Mouse (Mus musculus) MEL (cell line): ENCODE measurements at regions not wholly inside any gene's neighbourhood (a gene's known extent, or its start where the extent isn't known, plus 50 kb on each side); places are given as distances from the start of the nearest gene placed in this dataset.

ENCODE experiments used
- DNase-seq: peaks from one replicate; pipeline ENCODE4 v3.0.0; 2011; ENCODE audit warnings: low read depth, low spot score
- H3K27ac ChIP-seq: 2 replicates; pipeline ENCODE4 v1.5.1; 2012; ENCODE audit warnings: low read depth, mild to moderate bottlenecking, control low read depth, low read length, moderate library complexity; ENCODE audit not compliant: control insufficient read depth
- H3K27me3 ChIP-seq, 2 experiments: fragments of 150-350 bp in 1 of 2; sonication (generic) in 1 of 2; 2 replicates each; pipeline ENCODE4 v1.6.1; 2012; ENCODE audit warnings: low read length in 2 of 2, mild to moderate bottlenecking in 2 of 2, improper control_type of control experiment in 1 of 2, moderate library complexity in 1 of 2; ENCODE audit not compliant: insufficient read depth in 2 of 2, control insufficient read depth in 1 of 2
- H3K36me3 ChIP-seq, 2 experiments: 2 replicates each; pipeline ENCODE4 v1.6.1; 2012 to 2014; ENCODE audit warnings: low read length in 2 of 2, improper control_type of control experiment in 1 of 2, inconsistent platforms in 1 of 2, mild to moderate bottlenecking in 1 of 2; ENCODE audit not compliant: insufficient read depth in 2 of 2, control insufficient read depth in 1 of 2
- H3K4me1 ChIP-seq, 2 experiments: fragments of 150-350 bp in 1 of 2; sonication (generic) in 1 of 2; 2 replicates each; pipeline ENCODE4 v1.6.1; 2012; ENCODE audit warnings: low read length in 2 of 2, improper control_type of control experiment in 1 of 2, mild to moderate bottlenecking in 1 of 2; ENCODE audit not compliant: insufficient read depth in 2 of 2, control insufficient read depth in 1 of 2
- H3K4me3 ChIP-seq, 2 experiments: fragments of 150-350 bp in 1 of 2; sonication (generic) in 1 of 2; 2 replicates each; pipeline ENCODE4 v1.5.1; 2012; ENCODE audit warnings: low read depth in 2 of 2, low read length in 2 of 2, mild to moderate bottlenecking in 2 of 2, moderate library complexity in 2 of 2, control low read depth in 1 of 2, improper control_type of control experiment in 1 of 2; ENCODE audit not compliant: control insufficient read depth in 1 of 2, insufficient read depth in 1 of 2
- H3K79me2 ChIP-seq: 2 replicates; pipeline ENCODE4 v1.6.1; 2012; ENCODE audit warnings: mild to moderate bottlenecking, low read length, moderate library complexity; ENCODE audit not compliant: control insufficient read depth, poor library complexity, insufficient read depth
- H3K9ac ChIP-seq: 2 replicates; pipeline ENCODE4 v1.6.1; 2012; ENCODE audit warnings: low read depth, mild to moderate bottlenecking, control low read depth, low read length, moderate library complexity; ENCODE audit not compliant: control insufficient read depth, poor library complexity, severe bottlenecking
- H3K9me3 ChIP-seq: fragments of 150-350 bp; sonication (generic); replicated peaks from 2 replicates; pipeline ENCODE4 v1.6.1; 2012; ENCODE audit warnings: mild to moderate bottlenecking, low read length, improper control_type of control experiment, moderate library complexity; ENCODE audit not compliant: insufficient read depth
- BHLHE40 ChIP-seq: IDR thresholded peaks from 2 replicates; pipeline ENCODE4 v1.6.1; 2012; ENCODE audit warnings: low read depth, mild to moderate bottlenecking, inconsistent platforms, low read length, improper control_type of control experiment, borderline replicate concordance
- CHD1 ChIP-seq: IDR thresholded peaks from 2 replicates; pipeline ENCODE4 v1.6.1; 2012; ENCODE audit warnings: low read depth, mild to moderate bottlenecking, inconsistent platforms, low read length, improper control_type of control experiment
- CHD2 ChIP-seq: IDR thresholded peaks from 2 replicates; pipeline ENCODE4 v1.6.1; 2011; ENCODE audit warnings: low read length, improper control_type of control experiment
- CTCF ChIP-seq, 3 experiments: IDR thresholded peaks in 2 of 3; conservative IDR thresholded peaks in 1 of 3; 2 replicates each; pipeline ENCODE4 v1.5.1; 2011 to 2012; ENCODE audit warnings: low read length in 3 of 3, low read depth in 2 of 3, mild to moderate bottlenecking in 2 of 3, improper control_type of control experiment in 1 of 3, inconsistent platforms in 1 of 3, mixed read lengths in 1 of 3, moderate library complexity in 1 of 3; ENCODE audit not compliant: control insufficient read depth in 1 of 3, insufficient read depth in 1 of 3, poor library complexity in 1 of 3, severe bottlenecking in 1 of 3
- E2F4 ChIP-seq: IDR thresholded peaks from 2 replicates; pipeline ENCODE4 v1.6.1; 2011; ENCODE audit warnings: low read depth, low read length, improper control_type of control experiment, borderline replicate concordance
- ELF1 ChIP-seq: IDR thresholded peaks from 2 replicates; pipeline ENCODE4 v1.6.1; 2014; ENCODE audit warnings: low read depth, mild to moderate bottlenecking, inconsistent platforms, low read length, improper control_type of control experiment, moderate library complexity
- EP300 ChIP-seq, 2 experiments: IDR thresholded peaks; 2 replicates each; pipeline ENCODE4 v1.6.1; 2011; ENCODE audit warnings: improper control_type of control experiment in 2 of 2, low read length in 2 of 2, low read depth in 1 of 2, mild to moderate bottlenecking in 1 of 2
- ETS1 ChIP-seq: IDR thresholded peaks from 2 replicates; pipeline ENCODE4 v1.6.1; 2012; ENCODE audit warnings: low read depth, mild to moderate bottlenecking, inconsistent platforms, low read length, improper control_type of control experiment, moderate library complexity
- GATA1 ChIP-seq: IDR thresholded peaks from 2 replicates; pipeline ENCODE4 v1.6.1; 2011; ENCODE audit warnings: low read depth, low read length, improper control_type of control experiment
- HCFC1 ChIP-seq: IDR thresholded peaks from 2 replicates; pipeline ENCODE4 v1.6.1; 2012; ENCODE audit warnings: low read depth, mild to moderate bottlenecking, inconsistent platforms, low read length, improper control_type of control experiment, moderate library complexity
- JUND ChIP-seq: IDR thresholded peaks from 2 replicates; pipeline ENCODE4 v1.6.1; 2011; ENCODE audit warnings: low read depth, mild to moderate bottlenecking, improper control_type of control experiment, low read length
- KAT2A ChIP-seq: conservative IDR thresholded peaks from 2 replicates; pipeline ENCODE4 v1.6.1; 2012; ENCODE audit warnings: low read depth, low read length, improper control_type of control experiment, inconsistent platforms
- MAFK ChIP-seq: IDR thresholded peaks from 2 replicates; pipeline ENCODE4 v1.6.1; 2011; ENCODE audit warnings: low read depth, mild to moderate bottlenecking, low read length, improper control_type of control experiment, borderline replicate concordance
- MAX ChIP-seq: IDR thresholded peaks from 2 replicates; pipeline ENCODE4 v1.6.1; 2011; ENCODE audit warnings: low read length, improper control_type of control experiment
- MAZ ChIP-seq: IDR thresholded peaks from 2 replicates; pipeline ENCODE4 v1.6.1; 2012; ENCODE audit warnings: low read depth, mild to moderate bottlenecking, inconsistent platforms, low read length, improper control_type of control experiment
- MYB ChIP-seq: IDR thresholded peaks from 2 replicates; pipeline ENCODE4 v1.6.1; 2011; ENCODE audit warnings: mild to moderate bottlenecking, low read depth, low read length, improper control_type of control experiment
- NELFE ChIP-seq: IDR thresholded peaks from 2 replicates; pipeline ENCODE4 v1.6.1; 2011; ENCODE audit warnings: low read depth, low read length, improper control_type of control experiment
- POLR2A ChIP-seq, 2 experiments: IDR thresholded peaks; 2 replicates each; pipeline ENCODE4 v1.6.1; 2011 to 2012; ENCODE audit warnings: low read length in 2 of 2, mild to moderate bottlenecking in 2 of 2, control low read depth in 1 of 2, improper control_type of control experiment in 1 of 2, low read depth in 1 of 2, moderate library complexity in 1 of 2; ENCODE audit not compliant: control insufficient read depth in 1 of 2, insufficient read depth in 1 of 2, poor library complexity in 1 of 2
- POLR2AphosphoS2 ChIP-seq: IDR thresholded peaks from 2 replicates; pipeline ENCODE4 v1.6.1; 2011; ENCODE audit warnings: low read length, improper control_type of control experiment
- SIN3A ChIP-seq: IDR thresholded peaks from 2 replicates; pipeline ENCODE4 v1.6.1; 2012; ENCODE audit warnings: low read length, improper control_type of control experiment, inconsistent platforms
- SMC3 ChIP-seq: IDR thresholded peaks from 2 replicates; pipeline ENCODE4 v1.6.1; 2011; ENCODE audit warnings: low read depth, low read length, improper control_type of control experiment
- TAL1 ChIP-seq: IDR thresholded peaks from 2 replicates; pipeline ENCODE4 v1.6.1; 2012; ENCODE audit warnings: mild to moderate bottlenecking, inconsistent platforms, low read length, moderate library complexity, mixed read lengths
- TBP ChIP-seq: IDR thresholded peaks from 2 replicates; pipeline ENCODE4 v1.8.0; 2011; ENCODE audit warnings: low read depth, low read length, improper control_type of control experiment
- UBTF ChIP-seq: IDR thresholded peaks from 2 replicates; pipeline ENCODE4 v1.6.1; 2012; ENCODE audit warnings: low read depth, mild to moderate bottlenecking, inconsistent platforms, low read length, improper control_type of control experiment, moderate library complexity, borderline replicate concordance; ENCODE audit not compliant: insufficient read depth
- USF2 ChIP-seq, 2 experiments: IDR thresholded peaks; 2 replicates each; pipeline ENCODE4 v1.6.1; 2011 to 2012; ENCODE audit warnings: improper control_type of control experiment in 2 of 2, low read length in 2 of 2, borderline replicate concordance in 1 of 2, inconsistent platforms in 1 of 2, low read depth in 1 of 2, mild to moderate bottlenecking in 1 of 2; ENCODE audit not compliant: insufficient read depth in 1 of 2
- ZMIZ1 ChIP-seq: IDR thresholded peaks from 2 replicates; pipeline ENCODE4 v1.6.1; 2012; ENCODE audit warnings: low read depth, mild to moderate bottlenecking, inconsistent platforms, low read length, improper control_type of control experiment, moderate library complexity
- ZNF384 ChIP-seq: IDR thresholded peaks from 2 replicates; pipeline ENCODE4 v1.6.1; 2012; ENCODE audit warnings: low read depth, mild to moderate bottlenecking, inconsistent platforms, low read length, improper control_type of control experiment

GRCm38 (mm10) chr3:124241734-124242006, 79.0 kb upstream of the Tram1l1 start:
- Histone ChIP-seq H3K36me3 (no peaks in the 10 kb centered on the region), H3K27me3 (no peaks in the 10 kb centered on the region; a peak in 1 of 4 replicates), H3K9ac (no peak overlapping the region), H3K4me3 (no peak overlapping the region), H3K9me3 (no peaks in the 10 kb centered on the region), H3K79me2 (no peaks in the 10 kb centered on the region), H3K4me1 (no peaks in the 10 kb centered on the region), H3K27ac (no peak overlapping the region)
- TF ChIP-seq ZMIZ1 (no peak), KAT2A (no peak), MAFK (no peak), MAZ (no peak), UBTF (no peak), BHLHE40 (no peak), CHD1 (no peak), ETS1 (no peak), SMC3 (no peak), GATA1 (no peak), E2F4 (no peak), USF2 (IDR thresholded peaks at IDR 0.05; ENCODE audit: borderline replicate concordance in 1 of 2, insufficient read depth in 1 of 2, low read depth in 1 of 2, low read length in 2 of 2) (no peak), TAL1 (no peak), EP300 (IDR thresholded peaks at IDR 0.05; ENCODE audit: low read depth in 1 of 2, low read length in 2 of 2) (no peak), POLR2AphosphoS2 (no peak), SIN3A (no peak), MAX (no peak), ELF1 (no peak), POLR2A (IDR thresholded peaks at IDR 0.05; ENCODE audit: control insufficient read depth in 1 of 2, insufficient read depth in 1 of 2, low read depth in 1 of 2, low read length in 2 of 2, poor library complexity in 1 of 2) (no peak)
- no peak for DNase-seq

- H3K27me3 ChIP-seq, result no peaks in the 10 kb centered on the region
- H3K4me3 ChIP-seq, result no peak overlapping the region
- H3K9me3 ChIP-seq, result no peaks in the 10 kb centered on the region
- no peaks in the 10 kb centered on the region for H3K79me2 ChIP-seq
- DNase-seq, result no peak
- H3K4me1 ChIP-seq, result no peaks in the 10 kb centered on the region
- no peak overlapping the region for H3K9ac ChIP-seq
- H3K27ac ChIP-seq, result no peak overlapping the region
- H3K36me3 ChIP-seq, result no peaks in the 10 kb centered on the region
- TF ChIP-seq UBTF, result no peak
- TF ChIP-seq CHD2, result no peak
- no peak for TF ChIP-seq CHD1
- TF ChIP-seq ZNF384, result no peak
- no peak for TF ChIP-seq GATA1
- TF ChIP-seq NELFE, result no peak
- TF ChIP-seq MAZ, result no peak
- TF ChIP-seq ETS1, result no peak
- no peak for TF ChIP-seq MYB
- no peak for TF ChIP-seq EP300 (IDR thresholded peaks at IDR 0.05; ENCODE audit: low read depth in 1 of 2, low read length in 2 of 2)
- TF ChIP-seq HCFC1, result no peak
- TF ChIP-seq TBP, result no peak
- TF ChIP-seq BHLHE40, result no peak
- TF ChIP-seq JUND, result no peak
- TF ChIP-seq TAL1, result no peak
- no peak for TF ChIP-seq CTCF (IDR thresholded peaks at IDR 0.05 in 2 of 3, conservative IDR thresholded peaks at IDR 0.05 in 1 of 3; ENCODE audit: control insufficient read depth in 1 of 3, insufficient read depth in 1 of 3, low read depth in 2 of 3, low read length in 3 of 3, poor library complexity in 1 of 3, severe bottlenecking in 1 of 3)
Measured at GRCm38 (mm10) chr3:124262150-124262549, 58.5 kb upstream of the Tram1l1 start.
